Mouse (Mus musculus) right cerebral cortex, postnatal 4 days (tissue): ENCODE data around the gene Gm10352.
"Not testable (repeated sequence)": the region's sequence is repeated elsewhere in the genome, so short reads cannot be mapped to it uniquely, and the experiment has no call there.

Source experiments
- DNase-seq: peaks from one replicate; pipeline ENCODE4 v3.0.0-alpha.2; 2022

The Gm10352 gene

GRCm38 (mm10) chrY:2900689-2901088 lies at the start of gene Gm10352:
TSS of gene Gm10352 (plus strand) at chrY:2900989.
- DNase-seq = not testable (repeated sequence)

GRCm38 (mm10) chrY:2932282-2932681 lies 31.5 kb downstream of the Gm10352 start, which contains the start of gene Gm29289:
TSS of gene Gm29289 (plus strand) at chrY:2932582.
- DNase-seq = not testable (repeated sequence)
